Mouse (Mus musculus): ENCODE measurements around the gene Gm10277. TPM values are rescaled to one million over a fixed set of nuclear protein-coding genes. Genes with fewer than 3 reads are reported as not detected.
A peak's percentile ranks its signal among the peaks of the same experiment; 100 is the strongest.
"Not testable (repeated sequence)": the region's sequence is repeated elsewhere in the genome, so short reads cannot be mapped to it uniquely, and the experiment has no call there.

Gm10277 gene
- polyA plus RNA-seq, 1 experiment: not detected

DNA sequence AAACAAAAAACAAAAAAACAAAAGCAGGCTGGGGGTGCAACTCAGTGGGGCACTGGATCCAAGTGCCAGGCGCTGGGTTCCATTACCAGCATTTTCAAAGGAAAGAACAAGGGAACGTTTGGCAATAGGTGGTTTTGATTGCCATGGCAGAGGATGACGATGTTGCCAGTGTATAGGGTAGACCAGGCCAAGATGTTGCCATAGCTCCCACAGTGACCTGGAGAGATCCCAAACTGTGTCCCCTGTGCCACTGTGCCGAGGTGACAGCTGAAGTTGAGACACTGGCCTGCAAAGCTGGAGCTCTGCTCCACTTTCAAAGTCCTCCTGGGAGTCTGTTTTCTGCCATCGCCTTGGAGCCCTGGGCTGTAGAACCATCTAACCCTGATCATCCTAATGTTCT lies 38.6 kb downstream of the Gm10277 start:
- Histone ChIP-seq H3K4me1 (ENCODE audit: control insufficient read depth, insufficient read depth, insufficient read length, low read length) (peaks cover 8% of the 10 kb centered on the region; the same call in 1 of the 2 replicates), H3K4me3 (ENCODE audit: low read depth, low read length) (no peak overlapping the region), H3K27me3 (ENCODE audit: control insufficient read depth, insufficient read depth, low read length) (no peaks in the 10 kb centered on the region), H3K27ac (ENCODE audit: insufficient read depth, low read depth, low read length) (no peak overlapping the region), H3K36me3 (ENCODE audit: control insufficient read depth, insufficient read depth, low read length) (no peaks in the 10 kb centered on the region)
- TF ChIP-seq CTCF (IDR thresholded peaks at IDR 0.05; ENCODE audit: extremely low read depth, insufficient read length, insufficient replicate concordance, low read depth, low read length): no peak
- no peak for TF ChIP-seq POLR2A (IDR thresholded peaks at IDR 0.05; ENCODE audit: low read depth, low read length)
- WGBS: 86% methylated on average over 5 of the region's 5 CpGs

DNA sequence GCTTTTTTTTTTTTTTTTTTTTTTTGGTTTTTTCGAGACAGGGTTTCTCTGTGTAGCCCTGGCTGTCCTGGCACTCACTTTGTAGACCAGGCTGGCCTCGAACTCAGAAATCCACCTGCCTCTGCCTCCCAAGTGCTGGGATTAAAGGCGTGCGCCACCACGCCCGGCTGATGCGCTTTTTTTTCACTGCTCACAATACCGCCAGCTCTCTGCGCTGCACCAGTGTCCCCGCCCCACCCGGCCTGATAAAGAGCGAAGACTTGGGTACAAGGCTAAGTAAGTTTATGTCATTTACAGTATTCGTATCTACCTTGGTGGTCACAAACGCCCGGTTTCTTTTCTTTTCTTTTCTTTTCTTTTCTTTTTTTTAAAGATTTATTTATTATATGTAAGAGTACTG lies 40.4 kb downstream of the Gm10277 start:
- H3K4me3 ChIP-seq (ENCODE audit: low read depth, low read length); H3K4me1 ChIP-seq (ENCODE audit: control insufficient read depth, insufficient read depth, insufficient read length, low read length); H3K27ac ChIP-seq (ENCODE audit: insufficient read depth, low read depth, low read length); H3K27me3 ChIP-seq (ENCODE audit: control insufficient read depth, insufficient read depth, low read length); H3K36me3 ChIP-seq (ENCODE audit: control insufficient read depth, insufficient read depth, low read length): not testable (repeated sequence)
- 91% methylated on average over 14 of the region's 15 CpGs for WGBS

DNA sequence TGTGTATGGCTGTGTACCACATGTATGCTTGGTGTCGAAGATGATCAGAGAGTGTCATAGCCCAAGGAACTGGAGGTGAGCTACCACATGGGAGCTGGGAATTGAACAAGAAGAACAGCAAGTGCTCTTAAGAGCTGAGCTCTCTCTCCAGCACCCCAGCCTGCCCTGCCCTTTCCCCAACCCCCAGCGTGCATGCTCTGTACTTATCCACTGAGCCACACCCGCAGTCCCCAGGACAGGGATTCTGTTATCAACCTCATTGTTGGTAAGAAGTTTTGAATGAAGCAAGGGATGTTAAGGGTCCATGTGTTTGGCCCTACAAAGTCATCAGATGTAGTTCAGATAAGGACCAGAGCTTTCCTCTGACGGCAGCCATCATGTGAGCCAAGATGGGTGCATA lies 40.9 kb downstream of the Gm10277 start:
- 71% methylated on average over 4 of the region's 4 CpGs for WGBS
- no peaks in the 10 kb centered on the region for H3K27me3 ChIP-seq (ENCODE audit: control insufficient read depth, insufficient read depth, low read length)
- H3K27ac ChIP-seq (ENCODE audit: insufficient read depth, low read depth, low read length): no peak overlapping the region
- no peaks in the 10 kb centered on the region for H3K4me1 ChIP-seq (ENCODE audit: control insufficient read depth, insufficient read depth, insufficient read length, low read length)
- H3K4me3 ChIP-seq (ENCODE audit: low read depth, low read length): no peak overlapping the region
- TF ChIP-seq POLR2A (IDR thresholded peaks at IDR 0.05; ENCODE audit: low read depth, low read length) (no peak), CTCF (IDR thresholded peaks at IDR 0.05; ENCODE audit: extremely low read depth, insufficient read length, insufficient replicate concordance, low read depth, low read length) (no peak)
- H3K36me3 ChIP-seq (ENCODE audit: control insufficient read depth, insufficient read depth, low read length): no peaks in the 10 kb centered on the region

DNA sequence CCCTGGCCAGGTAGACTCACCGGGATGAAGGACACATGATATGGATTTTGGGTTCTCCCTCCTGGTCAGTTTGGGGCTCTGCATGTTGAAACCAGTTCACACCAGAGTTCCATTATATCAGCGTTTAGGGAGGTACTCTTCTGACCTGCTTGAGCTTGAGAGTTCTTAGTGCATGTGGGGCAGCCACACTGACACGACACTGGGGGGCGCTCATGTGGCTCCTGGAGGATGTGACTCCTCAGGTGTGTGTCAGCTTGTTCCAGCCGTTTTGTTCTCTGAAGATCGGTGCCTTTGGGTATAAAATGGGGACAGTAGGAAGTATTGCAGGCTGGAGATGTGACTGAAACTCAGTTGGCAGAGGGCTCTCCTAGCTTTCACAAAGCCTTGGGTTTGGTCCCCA lies 43.6 kb downstream of the Gm10277 start:
- TF ChIP-seq CTCF (IDR thresholded peaks at IDR 0.05; ENCODE audit: extremely low read depth, insufficient read length, insufficient replicate concordance, low read depth, low read length) (peak; percentile 51; the same call in 1 of the 2 replicates), POLR2A (IDR thresholded peaks at IDR 0.05; ENCODE audit: low read depth, low read length) (no peak)
- Histone ChIP-seq H3K4me3 (ENCODE audit: low read depth, low read length) (no peak overlapping the region), H3K36me3 (ENCODE audit: control insufficient read depth, insufficient read depth, low read length) (no peaks in the 10 kb centered on the region), H3K4me1 (ENCODE audit: control insufficient read depth, insufficient read depth, insufficient read length, low read length) (no peaks in the 10 kb centered on the region), H3K27me3 (ENCODE audit: control insufficient read depth, insufficient read depth, low read length) (no peaks in the 10 kb centered on the region), H3K27ac (ENCODE audit: insufficient read depth, low read depth, low read length) (no peak overlapping the region)
- 13% methylated on average over 6 of the region's 6 CpGs for WGBS

DNA sequence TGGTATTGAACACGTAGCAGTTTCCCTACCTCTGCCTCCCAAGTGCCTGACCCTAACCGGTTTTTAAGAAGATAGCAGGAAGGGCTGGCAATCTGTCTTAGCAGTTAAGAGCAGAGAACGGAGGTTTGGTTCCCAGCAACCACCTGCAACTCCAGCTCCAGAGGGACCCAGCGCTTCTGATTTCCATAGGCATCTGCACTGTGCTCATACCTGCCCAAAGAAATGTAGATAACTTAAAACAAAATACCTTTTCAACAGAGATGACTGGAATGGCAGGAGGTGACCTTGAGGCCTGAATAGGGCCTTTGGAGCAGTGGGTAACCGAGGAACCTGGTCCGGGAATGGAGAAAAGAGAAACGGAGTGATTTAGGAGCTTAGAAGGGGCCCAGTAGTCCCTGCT lies 49.0 kb downstream of the Gm10277 start:
- H3K27me3 ChIP-seq (ENCODE audit: control insufficient read depth, insufficient read depth, low read length): no peaks in the 10 kb centered on the region
- H3K36me3 ChIP-seq (ENCODE audit: control insufficient read depth, insufficient read depth, low read length): no peaks in the 10 kb centered on the region
- H3K4me1 ChIP-seq (ENCODE audit: control insufficient read depth, insufficient read depth, insufficient read length, low read length): no peaks in the 10 kb centered on the region
- no peak for TF ChIP-seq CTCF (IDR thresholded peaks at IDR 0.05; ENCODE audit: extremely low read depth, insufficient read length, insufficient replicate concordance, low read depth, low read length)
- no peak for TF ChIP-seq POLR2A (IDR thresholded peaks at IDR 0.05; ENCODE audit: low read depth, low read length)
- no peak overlapping the region for H3K27ac ChIP-seq (ENCODE audit: insufficient read depth, low read depth, low read length)
- WGBS: 69% methylated on average over 7 of the region's 7 CpGs
- no peak overlapping the region for H3K4me3 ChIP-seq (ENCODE audit: low read depth, low read length)

DNA sequence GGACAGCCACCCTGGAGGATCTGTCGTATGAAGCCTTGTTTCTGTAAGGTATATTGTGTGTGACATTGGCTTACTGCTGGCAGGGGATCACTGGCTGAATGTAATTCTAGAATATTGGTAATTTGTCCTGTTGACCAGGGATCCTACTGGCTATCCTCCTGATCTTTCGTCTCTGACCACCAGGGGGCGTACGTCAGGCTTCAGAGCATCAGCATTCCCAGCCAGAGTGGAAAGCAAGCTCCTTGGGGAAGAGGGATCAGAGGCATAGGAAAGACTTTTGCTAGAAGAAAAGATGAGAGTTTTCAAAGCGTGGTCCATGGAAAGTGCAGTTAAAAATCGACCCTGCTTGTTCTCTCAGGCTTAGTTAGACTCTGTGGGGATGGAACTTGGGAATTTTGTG lies 50.3 kb downstream of the Gm10277 start:
- Histone ChIP-seq H3K4me3 (ENCODE audit: low read depth, low read length) (no peak overlapping the region), H3K27me3 (ENCODE audit: control insufficient read depth, insufficient read depth, low read length) (no peaks in the 10 kb centered on the region), H3K27ac (ENCODE audit: insufficient read depth, low read depth, low read length) (no peak overlapping the region), H3K36me3 (ENCODE audit: control insufficient read depth, insufficient read depth, low read length) (no peaks in the 10 kb centered on the region), H3K4me1 (ENCODE audit: control insufficient read depth, insufficient read depth, insufficient read length, low read length) (no peaks in the 10 kb centered on the region)
- WGBS: 2% methylated on average over 6 of the region's 6 CpGs
- peak; percentile 97; the same call in 1 of the 2 replicates for TF ChIP-seq CTCF (IDR thresholded peaks at IDR 0.05; ENCODE audit: extremely low read depth, insufficient read length, insufficient replicate concordance, low read depth, low read length)
- no peak for TF ChIP-seq POLR2A (IDR thresholded peaks at IDR 0.05; ENCODE audit: low read depth, low read length)

Other genes starting within 250 kb of the Gm10277 start
- gene Taok1, start 179.9 kb downstream of the Gm10277 start, polyA plus RNA-seq (2012; rRNA removed): 0.80 and 1.7 TPM in 2 replicates
- 5.4 and 11.8 TPM in 2 replicates for gene Nufip2, start 101.6 kb downstream of the Gm10277 start, polyA plus RNA-seq (2012; rRNA removed)
- gene Cryba1, start 62.5 kb downstream of the Gm10277 start, polyA plus RNA-seq (2012; rRNA removed): not detected in 2 replicates
- gene Myo18a, start 24.5 kb downstream of the Gm10277 start, polyA plus RNA-seq (2012; rRNA removed): 66.4 and 149 TPM in 2 replicates
- 7.3 and 13.8 TPM in 2 replicates for gene Pipox, start 106.3 kb upstream of the Gm10277 start, polyA plus RNA-seq (2012; rRNA removed)
- gene Sez6, start 143.1 kb upstream of the Gm10277 start, polyA plus RNA-seq (2012; rRNA removed): 0.41 and 0.46 TPM in 2 replicates
- gene Phf12, start 195.0 kb upstream of the Gm10277 start, polyA plus RNA-seq (2012; rRNA removed): 21.7 and 33.0 TPM in 2 replicates
- gene Dhrs13, start 244.5 kb upstream of the Gm10277 start, polyA plus RNA-seq (2012; rRNA removed): 3.8 and 3.9 TPM in 2 replicates